Mouse (Mus musculus): Measurements from ENCODE around the gene Iqcj. TPM values are rescaled to one million over a fixed set of nuclear protein-coding genes. Genes with fewer than 3 reads are reported as not detected.

Gene Iqcj
- total RNA-seq (2023; ENCODE audit: inconsistent age), result not detected in 4 replicates

GRCm38 (mm10) chr3:67892026-67892705 is at the start of gene Iqcj, which contains the start of gene Iqschfp:
TSS of gene Iqcj (plus strand) at chr3:67892220.
TSS of gene Iqschfp (plus strand) at chr3:67892232.

GRCm38 (mm10) chr3:68064731-68065130 is 172.7 kb downstream of the Iqcj start, which contains the start of gene Schip1:
TSS of gene Schip1 (plus strand) at chr3:68064802.

Other genes with a start within 250 kb of the Iqcj start
- not detected in 4 replicates for gene Iqschfp, start within 50 bp of the Iqcj start, total RNA-seq (2023; ENCODE audit: inconsistent age)
- gene Schip1, start 172.6 kb downstream of the Iqcj start, total RNA-seq (2023; ENCODE audit: inconsistent age), result not detected in 4 replicates

All from B cell, adult (primary cell).